ENCODE assay signal across 30 mouse cellular contexts in genomic region chr1:180140970-180141369, GRCm38 (mm10). TPM values are rescaled to one million over a fixed set of nuclear protein-coding genes. Genes with fewer than 3 reads are reported as not detected.
A peak's percentile ranks its signal among the peaks of the same experiment; 100 is the strongest.
DNase-seq lines count a peak whose midpoint lies in the region; ATAC-seq and TF ChIP-seq lines count a peak whose summit lies in the region.
"Had no signal": no experiment of that assay in that cellular context is flagged by ENCODE, and none has a peak within 500 bp of the region (broad histone marks: within the 10 kb centered on the region; RNA-seq: fewer than 3 reads in every experiment).

No protein-coding gene starts in this region.

- H3K4me1 ChIP-seq in heart, adult 2 months (ENCODE audit: control insufficient read depth, insufficient read depth, low read length), result no peaks in the 10 kb centered on the region
- no peaks in the 10 kb centered on the region for H3K4me1 ChIP-seq in stomach, postnatal 0 days (replicated peaks; ENCODE audit: control insufficient read depth, insufficient read depth)
- H3K4me1 ChIP-seq: forebrain, embryonic 15.5 days; heart, embryonic 12.5 days; liver, embryonic 13.5 days; midbrain, embryonic 10.5 days; midbrain, embryonic 15.5 days; neural tube, embryonic 12.5 days had no signal

- peak; percentile 47 for TF ChIP-seq CTCF in heart, adult 2 months (IDR thresholded peaks at IDR 0.05)
- TF ChIP-seq CTCF in left cerebral cortex, adult 2 months (IDR thresholded peaks at IDR 0.05), result peak; percentile 50
- peak; percentile 52 for TF ChIP-seq CTCF in stomach, postnatal 0 days (IDR thresholded peaks at IDR 0.05; ENCODE audit: low read depth)

- no peaks in the 10 kb centered on the region for H3K9me3 ChIP-seq in stomach, postnatal 0 days (ENCODE audit: control insufficient read depth, low read length)
- H3K9me3 ChIP-seq: embryonic facial prominence, embryonic 12.5 days; forebrain, embryonic 15.5 days; heart, embryonic 12.5 days; liver, embryonic 13.5 days; midbrain, embryonic 10.5 days; midbrain, embryonic 15.5 days; neural tube, embryonic 12.5 days had no signal

- WGBS in heart, adult 2 months, result 93% methylated on average over 2 of the region's 2 CpGs
- 91% methylated on average over 2 of the region's 2 CpGs for WGBS in stomach, postnatal 0 days

- intact Hi-C loops in heart, adult 2 months (cut with DNase I), result loop anchor here (10.0 kb wide), 1 partner anchor 286 kb away; no protein-coding TSS in a partner anchor
- intact Hi-C loops in heart, postnatal 25 days (cut with DNase I), result loop anchor here (10.0 kb wide), 1 partner anchor 286 kb away; no protein-coding TSS in a partner anchor
- intact Hi-C loops in left cerebral cortex, adult 2 months (cut with DNase I), result loop anchor here (2.0 kb wide), 1 partner anchor 282 kb away; no protein-coding TSS in a partner anchor

- no peak overlapping the region for H3K9ac ChIP-seq in heart, adult 2 months (ENCODE audit: low read depth, low read length)
- H3K9ac ChIP-seq in stomach, postnatal 0 days (ENCODE audit: low read length), result no peak overlapping the region
- H3K9ac ChIP-seq: embryonic facial prominence, embryonic 12.5 days; forebrain, embryonic 15.5 days; heart, embryonic 12.5 days; hindbrain, embryonic 14.5 days; liver, embryonic 13.5 days; midbrain, embryonic 15.5 days; neural tube, embryonic 12.5 days had no signal

- no peaks in the 10 kb centered on the region for H3K36me3 ChIP-seq in heart, adult 2 months (ENCODE audit: control insufficient read depth, insufficient read depth, low read length)
- H3K36me3 ChIP-seq in stomach, postnatal 0 days (ENCODE audit: control insufficient read depth, insufficient read depth, low read length), result peaks cover 28% of the 10 kb centered on the region

- TF ChIP-seq POLR2A in heart, adult 2 months (IDR thresholded peaks at IDR 0.05; ENCODE audit: insufficient read depth, low read depth, low read length), result no peak

- no peaks in the 10 kb centered on the region for H3K79me2 ChIP-seq in heart, adult 2 months (replicated peaks; ENCODE audit: control insufficient read depth, insufficient read depth, low read length)

- TF ChIP-seq EP300 in heart, adult 2 months (IDR thresholded peaks at IDR 0.05; ENCODE audit: insufficient read depth, low read depth, low read length), result no peak
- TF ChIP-seq EP300 in stomach, postnatal 0 days (optimal IDR thresholded peaks at IDR 0.05), result no peak

- no peak overlapping the region for H3K4me2 ChIP-seq in stomach, postnatal 0 days (replicated peaks; ENCODE audit: low read depth)
- H3K4me2 ChIP-seq: embryonic facial prominence, embryonic 12.5 days; forebrain, embryonic 15.5 days; heart, embryonic 12.5 days; hindbrain, embryonic 14.5 days; liver, embryonic 13.5 days; midbrain, embryonic 15.5 days; neural tube, embryonic 12.5 days had no signal

- no peak for DNase-seq in heart, adult 2 months
- DNase-seq in heart, postnatal 25 days (ENCODE audit: low spot score), result no peak
- DNase-seq in left cerebral cortex, adult 2 months (ENCODE audit: extremely low spot score in 1 of 2, low spot score in 2 of 2), result no peak
- no peak for DNase-seq in left cerebral cortex, adult 18-20 months (ENCODE audit: low spot score in 2 of 2)
- DNase-seq in adipocyte (ENCODE audit: low spot score), result peak; percentile 15
- no peak for DNase-seq in stomach, postnatal 0 days (ENCODE audit: low spot score)
- DNase-seq in right cerebral cortex, adult 18-20 months, result no peak
- DNase-seq: adrenal gland, adult 2 months; cerebellum, adult 8-10 months; embryo, embryonic 11 days; gastrocnemius, postnatal 25 days; heart, adult 18-20 months; kidney, adult 18-20 months; kidney, postnatal 4 days; left cerebral cortex, postnatal 4 days; liver, embryonic 13.5 days; lung, adult 2 months; lung, postnatal 14 days; right cerebral cortex, postnatal 4 days; thymus, adult 2 months; thymus, postnatal 4 days had no signal

- H3K27me3 ChIP-seq in heart, adult 2 months (ENCODE audit: control insufficient read depth, insufficient read depth, low read length), result no peaks in the 10 kb centered on the region
- no peaks in the 10 kb centered on the region for H3K27me3 ChIP-seq in stomach, postnatal 0 days (ENCODE audit: control insufficient read depth, insufficient read depth, low read length)
- H3K27me3 ChIP-seq: embryonic facial prominence, embryonic 12.5 days; forebrain, embryonic 15.5 days; heart, embryonic 12.5 days; liver, embryonic 13.5 days; midbrain, embryonic 15.5 days; neural tube, embryonic 12.5 days had no signal

- no peak overlapping the region for H3K4me3 ChIP-seq in heart, adult 2 months
- no peak overlapping the region for H3K4me3 ChIP-seq in left cerebral cortex, adult 2 months
- H3K4me3 ChIP-seq in stomach, postnatal 0 days (ENCODE audit: low read depth, low read length), result no peak overlapping the region
- H3K4me3 ChIP-seq: embryonic facial prominence, embryonic 12.5 days; forebrain, embryonic 15.5 days; heart, embryonic 12.5 days; liver, embryonic 13.5 days; midbrain, embryonic 10.5 days; midbrain, embryonic 15.5 days; myocyte; neural tube, embryonic 12.5 days had no signal

- no peak for ATAC-seq in stomach, postnatal 0 days (ENCODE audit: low FRiP score, low TSS enrichment)
- ATAC-seq: CD4-positive, CD25-positive, alpha-beta regulatory T cell, adult 4 months; forebrain, embryonic 15.5 days; midbrain, embryonic 15.5 days had no signal

- no peak overlapping the region for H3K27ac ChIP-seq in heart, adult 2 months
- no peak overlapping the region; the same call in 1 of the 2 replicates for H3K27ac ChIP-seq in left cerebral cortex, adult 2 months
- H3K27ac ChIP-seq in stomach, postnatal 0 days (replicated peaks), result no peak overlapping the region
- H3K27ac ChIP-seq: embryonic facial prominence, embryonic 12.5 days; forebrain, embryonic 15.5 days; hindbrain, embryonic 14.5 days; liver, embryonic 13.5 days; midbrain, embryonic 10.5 days; midbrain, embryonic 15.5 days; neural tube, embryonic 12.5 days had no signal

RNA-seq across cellular contexts. Expression of gene Coq8a, which starts 58.4 kb away (rescaled TPM):
- total RNA-seq in heart, adult 2 months (2021), result 100 to 1,000 TPM; 783 to 919 TPM
- 468 and 899 TPM in 2 replicates for polyA plus RNA-seq in heart, adult 2 months (2012; rRNA removed)
- 100 to 1,000 TPM; 810 to 852 TPM for total RNA-seq in heart, postnatal 25 days (2021)
- 10 to 100 TPM; 44.0 to 50.0 TPM for total RNA-seq in left cerebral cortex, adult 2 months (2021)
- total RNA-seq in left cerebral cortex, adult 18-20 months (2021), result 10 to 100 TPM; 54.1 to 54.2 TPM
- polyA plus RNA-seq in stomach, postnatal 0 days (2015; fragmentation: Nextera tagmentation; extraction: Ambion mirVana), result 25.6 and 29.8 TPM in 2 replicates

Comparison
In these comparisons a context has a peak if more than half of its experiments do, and no peak if none do; other contexts are left out.
1. RNA of gene Coq8a, which starts 58.4 kb away (total RNA-seq): 783 to 919 TPM in heart, adult 2 months and 810 to 852 TPM in heart, postnatal 25 days; 54.1 to 54.2 TPM in left cerebral cortex, adult 18-20 months and 44.0 to 50.0 TPM in left cerebral cortex, adult 2 months; every median in the first group is over 10 times any median in the second.
2. Peak in every context shown above with its lines, with median percentiles within 50 percentile points of each other: CTCF ChIP-seq.